Mouse (Mus musculus) stomach, embryonic 16.5 days (tissue): ENCODE measurements around the gene Gm14325. TPM values are rescaled to one million over a fixed set of nuclear protein-coding genes. Genes with fewer than 3 reads are reported as not detected.

Experiments
- polyA plus RNA-seq: library from polyadenylated mRNA; unstranded; fragments of >200 nt; fragmentation: Nextera tagmentation; extraction: Ambion mirVana; gene quantifications from 2 replicates; pipeline ENCODE4 v1.2.1, GENCODE M21; 2015

The Gm14325 gene
- polyA plus RNA-seq, 1 experiment from 2014 or later: 37.6 TPM

Other genes with a start within 250 kb of the Gm14325 start
- gene Gm14322, start 81.0 kb downstream of the Gm14325 start, polyA plus RNA-seq: 7.6 and 8.5 TPM in 2 replicates
- gene Gm14327, start 56.8 kb upstream of the Gm14325 start, polyA plus RNA-seq: 4.3 and 4.6 TPM in 2 replicates
- 0.75 and 2.4 TPM in 2 replicates for gene Zfp972, start 85.3 kb upstream of the Gm14325 start, polyA plus RNA-seq
- 15.8 and 17.7 TPM in 2 replicates for gene Gm14326, start 117.0 kb upstream of the Gm14325 start, polyA plus RNA-seq
- gene Zfp971, start 182.9 kb upstream of the Gm14325 start, polyA plus RNA-seq: 12.8 and 14.8 TPM in 2 replicates
- 18.3 and 18.8 TPM in 2 replicates for gene Zfp931, start 238.1 kb upstream of the Gm14325 start, polyA plus RNA-seq